Mouse (Mus musculus): ENCODE measurements at regions not wholly inside any gene's neighbourhood (a gene's known extent, or its start where the extent isn't known, plus 50 kb on each side); places are given as distances from the start of the nearest gene placed in this dataset.
"Not testable (repeated sequence)": the region's sequence is repeated elsewhere in the genome, so short reads cannot be mapped to it uniquely, and the experiment has no call there.

- not testable (repeated sequence) for H3K4me3 ChIP-seq (ENCODE audit: insufficient read depth, low read depth, low read length); H3K27me3 ChIP-seq (ENCODE audit: control insufficient read depth, insufficient read depth, low read length); DNase-seq (ENCODE audit: extremely low read depth, low read depth, low spot score); H3K36me3 ChIP-seq (ENCODE audit: control insufficient read depth, insufficient read depth, low read length); H3K4me1 ChIP-seq (ENCODE audit: control insufficient read depth, insufficient read depth, low read length); H3K9ac ChIP-seq (ENCODE audit: low read depth, low read length); H3K79me2 ChIP-seq (ENCODE audit: control insufficient read depth, insufficient read depth, low read length); H3K27ac ChIP-seq (replicated peaks; ENCODE audit: insufficient read depth, low read depth, low read length)
- whole genome bisulfite sequencing = 74% methylated on average over 5 of the region's 5 CpGs
Measured at GRCm38 (mm10) chr1:112486046-112486445, 621.3 kb upstream of the Dsel start.

GRCm38 (mm10) chr1:112456047-112456446, 591.3 kb upstream of the Dsel start:
- H3K27me3 ChIP-seq (ENCODE audit: control insufficient read depth, insufficient read depth, low read length) = no peaks in the 10 kb centered on the region
- H3K4me3 ChIP-seq (ENCODE audit: insufficient read depth, low read depth, low read length) = no peak overlapping the region
- no peak overlapping the region for H3K9ac ChIP-seq (ENCODE audit: low read depth, low read length)
- TF ChIP-seq POLR2A (IDR thresholded peaks at IDR 0.05; ENCODE audit: extremely low read depth, insufficient read depth, low read length) (no peak), CTCF (IDR thresholded peaks at IDR 0.05; ENCODE audit: low read depth, low read length) (peak; percentile 32; the same call in 1 of the 2 replicates)
- no peaks in the 10 kb centered on the region for H3K79me2 ChIP-seq (ENCODE audit: control insufficient read depth, insufficient read depth, low read length)
- whole genome bisulfite sequencing = 40% methylated on average over 11 of the region's 11 CpGs
- peak; percentile 43 for DNase-seq (ENCODE audit: extremely low read depth, low read depth, low spot score)
- H3K27ac ChIP-seq (replicated peaks; ENCODE audit: insufficient read depth, low read depth, low read length) = no peak overlapping the region
- H3K36me3 ChIP-seq (ENCODE audit: control insufficient read depth, insufficient read depth, low read length) = no peaks in the 10 kb centered on the region
- H3K4me1 ChIP-seq (ENCODE audit: control insufficient read depth, insufficient read depth, low read length) = peaks cover 1% of the 10 kb centered on the region; the same call in 1 of the 2 replicates

- H3K4me1 ChIP-seq (ENCODE audit: control insufficient read depth, insufficient read depth, low read length) = peaks cover 1% of the 10 kb centered on the region; the same call in 1 of the 2 replicates
- H3K4me3 ChIP-seq (ENCODE audit: insufficient read depth, low read depth, low read length) = no peak overlapping the region
- no peak; the same call in 1 of the 2 replicates for TF ChIP-seq CTCF (IDR thresholded peaks at IDR 0.05; ENCODE audit: low read depth, low read length)
- no peak for TF ChIP-seq POLR2A (IDR thresholded peaks at IDR 0.05; ENCODE audit: extremely low read depth, insufficient read depth, low read length)
- peak; percentile 15 for DNase-seq (ENCODE audit: extremely low read depth, low read depth, low spot score)
- no peaks in the 10 kb centered on the region for H3K79me2 ChIP-seq (ENCODE audit: control insufficient read depth, insufficient read depth, low read length)
- H3K9ac ChIP-seq (ENCODE audit: low read depth, low read length) = no peak overlapping the region
- no peak overlapping the region for H3K27ac ChIP-seq (replicated peaks; ENCODE audit: insufficient read depth, low read depth, low read length)
- H3K27me3 ChIP-seq (ENCODE audit: control insufficient read depth, insufficient read depth, low read length) = no peaks in the 10 kb centered on the region
- no peaks in the 10 kb centered on the region for H3K36me3 ChIP-seq (ENCODE audit: control insufficient read depth, insufficient read depth, low read length)
Measured at GRCm38 (mm10) chr1:112452390-112452789, 587.7 kb upstream of the Dsel start.

- H3K4me1 ChIP-seq (ENCODE audit: control insufficient read depth, insufficient read depth, low read length) = peaks cover 1% of the 10 kb centered on the region; the same call in 1 of the 2 replicates
- TF ChIP-seq CTCF (IDR thresholded peaks at IDR 0.05; ENCODE audit: low read depth, low read length) = peak; percentile 44
- no peak for TF ChIP-seq POLR2A (IDR thresholded peaks at IDR 0.05; ENCODE audit: extremely low read depth, insufficient read depth, low read length)
- WGBS = 12% methylated on average over 2 of the region's 2 CpGs
Measured at GRCm38 (mm10) chr1:112451622-112452021, 586.9 kb upstream of the Dsel start.

DNA sequence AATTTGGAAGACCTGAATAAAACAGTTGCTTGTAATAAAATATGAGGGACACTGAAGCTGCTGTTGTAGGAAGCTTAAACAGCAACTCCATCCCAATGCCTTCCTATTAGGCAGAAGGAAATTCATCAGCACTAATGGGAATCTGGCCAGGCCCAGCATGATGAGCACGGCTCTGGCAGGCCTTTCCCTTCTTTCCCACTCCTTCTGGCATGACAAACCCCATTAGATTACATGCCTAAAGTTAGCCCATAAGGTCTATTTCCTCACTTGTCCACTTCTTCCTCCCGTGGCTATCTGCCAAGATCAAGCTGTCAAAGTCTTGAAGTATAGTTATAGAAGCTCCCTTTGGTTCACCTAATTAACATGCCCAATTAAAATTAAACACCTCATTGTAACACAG, 574.4 kb upstream of the Dsel start:
- no peaks in the 10 kb centered on the region for H3K79me2 ChIP-seq (ENCODE audit: control insufficient read depth, insufficient read depth, low read length)
- H3K4me1 ChIP-seq (ENCODE audit: control insufficient read depth, insufficient read depth, low read length) = no peaks in the 10 kb centered on the region
- WGBS = 51% methylated on average over 2 of the region's 2 CpGs
- H3K36me3 ChIP-seq (ENCODE audit: control insufficient read depth, insufficient read depth, low read length) = no peaks in the 10 kb centered on the region
- no peak overlapping the region for H3K4me3 ChIP-seq (ENCODE audit: insufficient read depth, low read depth, low read length)
- no peaks in the 10 kb centered on the region for H3K27me3 ChIP-seq (ENCODE audit: control insufficient read depth, insufficient read depth, low read length)
- TF ChIP-seq POLR2A (IDR thresholded peaks at IDR 0.05; ENCODE audit: extremely low read depth, insufficient read depth, low read length) (no peak), CTCF (IDR thresholded peaks at IDR 0.05; ENCODE audit: low read depth, low read length) (no peak)
- H3K27ac ChIP-seq (replicated peaks; ENCODE audit: insufficient read depth, low read depth, low read length) = no peak overlapping the region
- no peak overlapping the region for H3K9ac ChIP-seq (ENCODE audit: low read depth, low read length)
- DNase-seq (ENCODE audit: extremely low read depth, low read depth, low spot score) = no peak

More at GRCm38 (mm10) chr1:112451622-112452021, 586.9 kb upstream of the Dsel start:
- Histone ChIP-seq H3K36me3 (ENCODE audit: control insufficient read depth, insufficient read depth, low read length) (no peaks in the 10 kb centered on the region), H3K27me3 (ENCODE audit: control insufficient read depth, insufficient read depth, low read length) (no peaks in the 10 kb centered on the region), H3K79me2 (ENCODE audit: control insufficient read depth, insufficient read depth, low read length) (no peaks in the 10 kb centered on the region), H3K9ac (ENCODE audit: low read depth, low read length) (no peak overlapping the region), H3K27ac (replicated peaks; ENCODE audit: insufficient read depth, low read depth, low read length) (no peak overlapping the region), H3K4me3 (ENCODE audit: insufficient read depth, low read depth, low read length) (no peak overlapping the region)
- DNase-seq (ENCODE audit: extremely low read depth, low read depth, low spot score) = peak; percentile 30

- peaks cover 6% of the 10 kb centered on the region; the same call in 1 of the 2 replicates for H3K27me3 ChIP-seq (ENCODE audit: control insufficient read depth, insufficient read depth, low read length)
- WGBS = 7% methylated on average over 37 of the region's 37 CpGs
- H3K36me3 ChIP-seq (ENCODE audit: control insufficient read depth, insufficient read depth, low read length) = no peaks in the 10 kb centered on the region
- no peaks in the 10 kb centered on the region for H3K4me1 ChIP-seq (ENCODE audit: control insufficient read depth, insufficient read depth, low read length)
- DNase-seq (ENCODE audit: extremely low read depth, low read depth, low spot score) = no peak
- no peak overlapping the region for H3K4me3 ChIP-seq (ENCODE audit: insufficient read depth, low read depth, low read length)
- TF ChIP-seq POLR2A (IDR thresholded peaks at IDR 0.05; ENCODE audit: extremely low read depth, insufficient read depth, low read length) (no peak), CTCF (IDR thresholded peaks at IDR 0.05; ENCODE audit: low read depth, low read length) (no peak)
- H3K27ac ChIP-seq (replicated peaks; ENCODE audit: insufficient read depth, low read depth, low read length) = no peak overlapping the region
- no peaks in the 10 kb centered on the region for H3K79me2 ChIP-seq (ENCODE audit: control insufficient read depth, insufficient read depth, low read length)
- no peak overlapping the region for H3K9ac ChIP-seq (ENCODE audit: low read depth, low read length)
Measured at GRCm38 (mm10) chr1:112416350-112417083, 551.8 kb upstream of the Dsel start.

Data from liver, adult 2 months (tissue).